Mouse (Mus musculus) cerebellum, adult 18-20 months (tissue): Measurements from ENCODE around the gene Zfp457.
"Not testable (repeated sequence)": the region's sequence is repeated elsewhere in the genome, so short reads cannot be mapped to it uniquely, and the experiment has no call there.

Experiments
- DNase-seq, 2 experiments: peaks; one replicate each; pipeline ENCODE4 v3.0.0; 2021

The Zfp457 gene

DNA sequence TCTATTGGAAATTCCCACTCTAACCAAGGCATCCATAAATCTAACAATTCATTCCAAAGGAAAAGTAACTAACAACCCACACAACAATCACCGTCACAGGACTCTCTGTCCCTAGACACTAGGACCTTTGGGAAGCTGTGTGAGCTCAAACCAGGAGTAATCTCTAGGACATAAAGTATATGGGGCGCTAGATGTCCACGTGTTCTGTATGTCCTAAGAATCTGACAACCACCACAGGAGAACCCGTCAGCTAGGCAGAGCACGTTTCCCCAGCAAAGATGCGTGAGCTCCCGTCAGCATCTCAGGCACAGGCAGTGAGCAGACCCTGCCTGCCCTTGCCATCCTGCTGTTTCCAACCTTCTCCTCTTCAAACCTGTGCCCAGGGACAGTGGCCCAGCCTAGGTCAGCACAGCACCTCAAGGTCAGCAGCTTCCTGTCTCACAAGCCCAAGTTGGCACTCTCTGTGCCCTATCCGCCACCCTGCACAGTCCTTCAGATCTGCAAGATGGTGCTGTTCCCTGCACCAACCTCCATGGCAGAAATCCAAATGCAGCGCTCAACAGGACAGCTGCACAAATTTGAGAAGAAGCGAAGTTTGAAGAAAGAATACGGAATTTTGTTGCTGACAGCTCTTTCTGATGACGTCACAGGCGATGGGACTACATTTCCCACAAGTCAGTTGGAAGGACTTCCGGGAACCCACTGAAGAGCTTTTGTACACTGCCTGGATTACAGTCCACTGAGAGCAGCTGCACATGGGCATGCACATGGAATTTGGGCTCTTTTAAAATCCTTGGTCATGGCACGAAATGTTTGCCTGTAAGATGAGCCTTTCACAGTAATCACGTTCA lies at the start of gene Zfp457:
Zfp457 (minus strand) TSS at position 664 of the 851 bp plus-strand sequence.
- DNase-seq, result peak; percentile 90 to 93

DNA sequence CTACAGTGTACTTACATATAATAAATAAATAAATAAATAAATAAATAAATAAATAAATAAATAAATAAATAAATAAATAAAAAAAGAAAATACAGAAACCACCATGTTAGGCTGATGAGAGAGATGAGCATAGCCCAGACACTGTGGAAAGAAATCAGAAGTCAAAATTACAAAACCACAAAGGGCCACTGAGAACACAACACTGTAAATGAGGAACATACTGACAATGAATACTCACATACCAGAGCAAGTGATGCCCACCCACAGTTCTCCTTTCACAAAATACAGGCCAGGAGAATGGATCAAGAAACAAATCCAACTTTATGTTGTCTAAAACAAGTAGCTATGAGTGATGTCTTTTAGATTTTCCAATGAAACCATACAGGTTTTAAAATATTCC lies 45.6 kb upstream of the Zfp457 start:
- no peak for DNase-seq

DNA sequence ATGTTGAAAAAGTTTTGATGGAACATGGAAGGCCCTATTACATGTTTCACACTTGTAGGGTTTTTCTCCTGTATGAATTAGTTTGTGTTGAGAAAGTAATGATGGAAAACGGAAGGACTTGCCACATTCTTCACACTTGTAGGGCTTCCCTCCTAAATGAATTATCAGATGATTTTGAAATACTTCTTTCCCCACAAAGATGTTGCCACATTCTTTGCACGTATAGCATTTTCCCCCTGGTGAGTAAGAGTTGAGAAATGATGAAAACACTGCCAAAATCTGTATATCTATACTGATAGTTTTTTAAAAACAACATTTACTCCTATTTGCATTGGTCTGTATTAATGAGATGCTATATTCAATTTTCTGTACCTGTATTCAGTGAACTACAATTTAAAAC lies 37.1 kb upstream of the Zfp457 start:
- DNase-seq, result no peak

DNA sequence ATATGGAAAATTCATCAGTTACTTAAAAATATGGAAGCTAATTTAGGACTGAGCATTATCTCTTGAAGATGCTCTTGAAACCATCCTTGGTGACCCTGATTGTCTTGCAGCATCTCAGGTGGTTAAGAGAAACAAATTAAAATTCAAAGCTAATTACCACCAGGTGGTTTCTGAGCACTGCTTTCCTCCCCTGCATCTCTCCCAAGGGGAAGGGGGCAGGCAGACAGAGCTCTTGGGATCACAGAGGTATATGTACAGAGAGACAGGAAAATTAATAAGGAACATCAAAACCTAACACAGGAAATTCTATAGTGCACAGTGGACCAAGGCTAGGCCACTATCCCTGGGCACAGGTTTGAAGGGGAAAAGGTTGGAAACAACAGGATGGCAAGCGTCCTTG lies 26.6 kb upstream of the Zfp457 start:
- DNase-seq, result peak in 1 of 2 experiments; percentile 2

DNA sequence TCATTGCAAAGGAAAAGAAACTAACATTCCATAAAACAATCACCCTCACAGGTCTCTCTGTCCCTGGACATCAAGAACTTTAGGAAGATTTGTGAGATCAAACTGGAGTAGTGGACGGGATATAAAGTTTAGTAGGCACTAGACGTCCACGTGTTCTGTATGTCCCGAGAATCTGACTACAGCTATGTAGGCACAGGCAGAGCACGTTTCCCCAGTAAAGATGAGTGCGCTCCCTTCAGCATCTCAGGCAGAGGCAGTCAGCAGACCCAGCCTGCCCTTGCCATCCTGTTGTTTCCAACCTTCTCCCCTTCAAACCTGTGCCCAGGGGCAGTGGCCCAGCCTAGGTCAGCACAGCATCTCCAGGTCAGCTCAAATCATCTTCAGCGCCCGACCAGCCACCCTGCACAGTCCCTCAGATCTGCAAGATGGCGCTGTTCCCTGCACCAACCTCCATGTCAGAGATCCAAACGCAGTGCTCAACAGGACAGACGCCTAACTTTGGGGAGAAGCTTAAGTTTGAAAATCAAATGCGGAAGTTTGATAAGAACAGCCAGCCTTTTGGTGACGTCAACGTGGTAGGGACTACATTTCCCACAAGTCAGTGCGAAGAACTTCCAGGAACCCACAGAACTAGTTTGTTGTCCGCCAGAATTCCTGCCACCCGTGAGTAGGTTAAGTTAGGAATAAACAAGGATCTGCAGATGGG lies 25.9 kb upstream of the Zfp457 start, which contains the start of gene Zfp595:
Zfp595 (minus strand) TSS at position 552 of the 706 bp plus-strand sequence.
- peak; percentile 79 to 86 for DNase-seq

DNA sequence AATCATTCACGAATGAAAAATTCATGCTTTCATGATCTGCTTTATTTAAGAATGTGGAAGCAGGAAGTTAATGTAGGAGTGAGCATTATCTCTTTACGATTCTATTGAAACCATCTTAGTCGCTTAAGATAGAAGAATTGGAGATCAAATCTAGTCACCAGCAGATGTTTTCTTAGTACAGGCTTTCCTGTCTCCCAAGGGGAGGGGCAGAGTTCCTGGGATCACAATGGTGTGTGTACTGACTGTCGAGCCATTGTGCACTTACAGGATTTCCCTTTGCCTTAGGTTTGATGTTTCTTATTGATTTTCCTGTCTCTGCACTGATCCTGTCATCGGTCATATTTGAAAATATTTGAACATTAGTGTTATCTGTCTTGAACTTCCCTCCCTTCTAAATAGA lies 433 bp upstream of the Zfp457 start:
- DNase-seq, result peak in 1 of 2 experiments; percentile 7

DNA sequence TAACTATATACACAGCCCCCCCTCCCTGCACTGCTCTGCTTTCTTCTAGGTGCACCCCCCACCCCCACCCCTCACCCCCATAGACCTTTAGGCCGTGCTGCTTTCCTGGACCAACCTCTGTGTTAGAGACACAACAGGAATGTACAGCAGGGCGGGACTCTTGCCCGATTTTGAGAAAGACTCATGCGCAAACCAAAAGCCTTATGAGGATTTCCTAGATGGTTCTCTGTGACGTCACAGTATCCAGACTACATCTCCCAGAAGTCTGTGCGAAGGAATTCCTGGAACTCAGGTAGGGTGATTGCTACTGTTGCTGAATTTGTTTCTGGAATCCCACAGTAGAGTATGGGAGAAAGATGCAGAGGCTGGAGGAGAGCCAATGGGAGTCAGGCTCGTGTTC lies 28.0 kb downstream of the Zfp457 start, which contains the start of gene Zfp458:
Zfp458 (minus strand) TSS at position 153 of the 400 bp plus-strand sequence.
- DNase-seq, result no peak

DNA sequence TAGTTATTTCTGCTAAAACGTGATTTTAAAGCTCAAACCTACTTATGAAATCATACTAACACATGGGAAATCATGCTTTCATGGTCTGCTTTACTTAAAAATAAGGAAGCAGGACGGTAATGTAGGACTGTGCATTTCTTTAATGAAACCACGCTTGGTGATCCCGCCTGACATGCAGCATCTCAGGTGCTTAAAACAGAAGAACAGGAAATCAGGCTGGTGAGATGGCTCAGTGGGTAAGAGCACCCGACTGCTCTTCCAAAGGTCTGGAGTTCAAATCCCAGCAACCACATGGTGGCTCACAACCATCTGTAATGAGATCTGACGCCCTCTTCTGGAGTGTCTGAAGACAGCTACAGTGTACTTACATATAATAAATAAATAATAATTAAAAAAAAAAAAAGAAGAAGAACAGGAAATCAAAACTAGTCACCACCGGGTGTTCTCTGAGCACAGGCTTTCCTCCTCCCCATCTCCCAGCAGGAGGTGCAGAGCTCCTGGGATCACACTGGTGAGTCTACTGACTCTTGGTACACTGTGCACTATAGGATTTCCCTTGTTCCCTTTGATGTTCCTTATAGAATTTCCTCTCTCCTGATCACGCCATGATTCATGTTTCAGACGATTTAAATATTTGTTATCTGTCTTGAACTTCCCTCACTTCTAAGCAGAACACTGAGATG lies 36.8 kb downstream of the Zfp457 start:
- not testable (repeated sequence) for DNase-seq

DNA sequence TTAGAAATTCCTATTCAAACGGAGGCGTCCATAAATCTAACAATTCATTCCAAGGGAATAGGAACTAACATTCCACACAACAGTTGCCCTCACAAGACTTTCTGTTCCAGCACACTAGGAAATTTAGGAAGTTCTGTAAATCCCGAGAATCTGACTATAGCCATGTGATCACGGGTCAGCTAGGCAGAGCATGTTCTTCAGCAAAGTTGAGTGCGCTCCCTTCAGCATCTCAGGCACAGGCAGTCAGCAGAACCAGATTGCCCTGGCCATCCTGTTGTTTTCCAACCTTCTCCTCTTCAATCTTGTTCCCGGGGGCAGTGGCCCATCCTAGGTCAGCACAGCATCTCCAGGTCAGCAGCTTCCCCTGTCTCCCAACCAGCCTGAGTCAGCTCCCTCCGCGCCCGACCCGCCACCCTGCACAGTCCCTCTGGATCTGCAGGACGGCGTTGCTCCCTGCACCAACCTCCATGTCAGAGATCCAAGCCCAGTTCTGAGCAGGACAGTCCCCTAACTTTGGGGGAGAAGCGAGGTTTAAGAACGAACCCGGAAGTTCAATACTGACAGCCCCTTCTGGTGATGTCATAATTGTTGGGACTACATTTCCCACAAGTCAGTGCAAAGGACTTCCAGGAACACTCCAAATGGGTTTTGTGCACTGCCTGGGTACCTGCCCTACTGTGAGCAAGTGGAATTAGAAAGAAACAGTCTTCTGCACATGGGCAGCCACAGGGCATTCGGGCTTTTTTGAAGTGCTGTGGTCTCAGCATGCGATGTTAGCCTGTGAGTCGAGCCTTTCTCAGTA lies 37.5 kb downstream of the Zfp457 start:
- DNase-seq, result peak; percentile 76 to 89
